Mouse (Mus musculus): ENCODE data around the gene Drg1. TPM values are rescaled to one million over a fixed set of nuclear protein-coding genes. Genes with fewer than 3 reads are reported as not detected.

Gene Drg1
- polyA plus RNA-seq (2012; rRNA removed) = 27.0 and 30.3 TPM in 2 replicates

GRCm38 (mm10) chr11:3266079-3266685, at the start of gene Drg1:
Gene Drg1 (minus strand): TSS chr11:3266415.
- DNase-seq (ENCODE audit: low read depth) = no peak

GRCm38 (mm10) chr11:3314148-3314547, 47.9 kb upstream of the Drg1 start:
- no peak for DNase-seq (ENCODE audit: low read depth)

GRCm38 (mm10) chr11:3313294-3313693, 47.1 kb upstream of the Drg1 start:
- DNase-seq (ENCODE audit: low read depth) = no peak

- DNase-seq (ENCODE audit: low read depth) = no peak
Observed at GRCm38 (mm10) chr11:3311586-3312347, 45.6 kb upstream of the Drg1 start.

- DNase-seq (ENCODE audit: low read depth) = no peak
Observed at GRCm38 (mm10) chr11:3310789-3311585, 44.8 kb upstream of the Drg1 start.

GRCm38 (mm10) chr11:3309884-3310283, 43.7 kb upstream of the Drg1 start:
- DNase-seq (ENCODE audit: low read depth) = no peak

GRCm38 (mm10) chr11:3307875-3308274, 41.7 kb upstream of the Drg1 start:
- DNase-seq (ENCODE audit: low read depth) = no peak

- DNase-seq (ENCODE audit: low read depth) = no peak
Observed at GRCm38 (mm10) chr11:3305821-3306220, 39.6 kb upstream of the Drg1 start.

- peak; percentile 82 for DNase-seq (ENCODE audit: low read depth)
Observed at GRCm38 (mm10) chr11:3302792-3303191, 36.6 kb upstream of the Drg1 start.

GRCm38 (mm10) chr11:3302385-3302784, 36.2 kb upstream of the Drg1 start:
- DNase-seq (ENCODE audit: low read depth) = no peak

- DNase-seq (ENCODE audit: low read depth) = no peak
Observed at GRCm38 (mm10) chr11:3301075-3301474, 34.9 kb upstream of the Drg1 start.

GRCm38 (mm10) chr11:3298813-3299185, 32.6 kb upstream of the Drg1 start:
- no peak for DNase-seq (ENCODE audit: low read depth)

- DNase-seq (ENCODE audit: low read depth) = no peak
Observed at GRCm38 (mm10) chr11:3297871-3298812, 31.9 kb upstream of the Drg1 start.

GRCm38 (mm10) chr11:3296056-3296455, 29.8 kb upstream of the Drg1 start:
- no peak for DNase-seq (ENCODE audit: low read depth)

- no peak for DNase-seq (ENCODE audit: low read depth)
Observed at GRCm38 (mm10) chr11:3294641-3295040, 28.4 kb upstream of the Drg1 start.

- DNase-seq (ENCODE audit: low read depth) = no peak
Observed at GRCm38 (mm10) chr11:3293361-3293760, 27.1 kb upstream of the Drg1 start.

GRCm38 (mm10) chr11:3292711-3293249, 26.6 kb upstream of the Drg1 start:
- no peak for DNase-seq (ENCODE audit: low read depth)

GRCm38 (mm10) chr11:3292062-3292421, 25.8 kb upstream of the Drg1 start:
- no peak for DNase-seq (ENCODE audit: low read depth)

GRCm38 (mm10) chr11:3291311-3292061, 25.3 kb upstream of the Drg1 start:
- DNase-seq (ENCODE audit: low read depth) = no peak

GRCm38 (mm10) chr11:3290640-3291310, 24.6 kb upstream of the Drg1 start:
- no peak for DNase-seq (ENCODE audit: low read depth)

Data from gonadal fat pad, adult 2 months (tissue).